Mouse (Mus musculus): Measurements from ENCODE around the gene Slc35e3. TPM values are rescaled to one million over a fixed set of nuclear protein-coding genes. Genes with fewer than 3 reads are reported as not detected.

Gene Slc35e3
- polyA plus RNA-seq, 1 experiment from 2014 or later = 34.4 TPM

GRCm38 (mm10) chr10:117774011-117774816, 28.0 kb upstream of the Slc35e3 start:
- H3K4me2 ChIP-seq = no peak overlapping the region
- no peak for ATAC-seq (replicated peaks)
- H3K4me1 ChIP-seq = no peaks in the 10 kb centered on the region
- no peaks in the 10 kb centered on the region for H3K27me3 ChIP-seq (replicated peaks)
- H3K9ac ChIP-seq = no peak overlapping the region
- H3K4me3 ChIP-seq = no peak overlapping the region
- H3K27ac ChIP-seq = no peak overlapping the region
- H3K36me3 ChIP-seq (replicated peaks) = peaks cover 43% of the 10 kb centered on the region
- WGBS = 94% methylated on average over 22 of the region's 22 CpGs
- H3K9me3 ChIP-seq = no peaks in the 10 kb centered on the region

- Histone ChIP-seq H3K9me3 (no peaks in the 10 kb centered on the region), H3K4me1 (no peaks in the 10 kb centered on the region), H3K27me3 (replicated peaks) (no peaks in the 10 kb centered on the region), H3K4me2 (no peak overlapping the region), H3K9ac (no peak overlapping the region), H3K36me3 (replicated peaks) (peaks cover 36% of the 10 kb centered on the region), H3K27ac (no peak overlapping the region), H3K4me3 (no peak overlapping the region)
- WGBS = 96% methylated on average over 7 of the region's 7 CpGs
- no peak for ATAC-seq (replicated peaks)
Observed at GRCm38 (mm10) chr10:117773106-117773720, 27.0 kb upstream of the Slc35e3 start.

- no peak for ATAC-seq (replicated peaks)
- H3K27me3 ChIP-seq (replicated peaks) = no peaks in the 10 kb centered on the region
- H3K9me3 ChIP-seq = no peaks in the 10 kb centered on the region
- H3K36me3 ChIP-seq (replicated peaks) = peaks cover 34% of the 10 kb centered on the region
- no peaks in the 10 kb centered on the region for H3K4me1 ChIP-seq
- no peak overlapping the region for H3K27ac ChIP-seq
- H3K4me3 ChIP-seq = no peak overlapping the region
- H3K4me2 ChIP-seq = no peak overlapping the region
- 92% methylated on average over 17 of the region's 17 CpGs for WGBS
- no peak overlapping the region for H3K9ac ChIP-seq
Observed at GRCm38 (mm10) chr10:117772364-117773105, 26.4 kb upstream of the Slc35e3 start.

GRCm38 (mm10) chr10:117771131-117771510, 25.0 kb upstream of the Slc35e3 start:
- Histone ChIP-seq H3K9me3 (no peaks in the 10 kb centered on the region), H3K27me3 (replicated peaks) (no peaks in the 10 kb centered on the region), H3K4me1 (no peaks in the 10 kb centered on the region), H3K27ac (no peak overlapping the region), H3K4me2 (no peak overlapping the region), H3K36me3 (replicated peaks) (peaks cover 34% of the 10 kb centered on the region), H3K9ac (no peak overlapping the region), H3K4me3 (no peak overlapping the region)
- 98% methylated on average over 10 of the region's 10 CpGs for WGBS
- no peak for ATAC-seq (replicated peaks)

- no peaks in the 10 kb centered on the region for H3K27me3 ChIP-seq (replicated peaks)
- H3K4me1 ChIP-seq = no peaks in the 10 kb centered on the region
- no peak for ATAC-seq (replicated peaks)
- peaks cover 35% of the 10 kb centered on the region for H3K36me3 ChIP-seq (replicated peaks)
- H3K9me3 ChIP-seq = no peaks in the 10 kb centered on the region
- no peak overlapping the region for H3K27ac ChIP-seq
- H3K4me3 ChIP-seq = no peak overlapping the region
- no peak overlapping the region for H3K4me2 ChIP-seq
- H3K9ac ChIP-seq = no peak overlapping the region
- WGBS = 94% methylated on average over 18 of the region's 18 CpGs
Observed at GRCm38 (mm10) chr10:117770286-117771130, 24.3 kb upstream of the Slc35e3 start.

GRCm38 (mm10) chr10:117769541-117770285, 23.5 kb upstream of the Slc35e3 start:
- Histone ChIP-seq H3K27me3 (replicated peaks) (no peaks in the 10 kb centered on the region), H3K4me3 (no peak overlapping the region), H3K4me2 (no peak overlapping the region), H3K4me1 (no peaks in the 10 kb centered on the region), H3K9me3 (no peaks in the 10 kb centered on the region), H3K36me3 (replicated peaks) (peaks cover 36% of the 10 kb centered on the region), H3K27ac (no peak overlapping the region), H3K9ac (no peak overlapping the region)
- 94% methylated on average over 9 of the region's 9 CpGs for WGBS
- no peak for ATAC-seq (replicated peaks)

GRCm38 (mm10) chr10:117768141-117768440, 21.9 kb upstream of the Slc35e3 start:
- H3K9ac ChIP-seq = no peak overlapping the region
- H3K27ac ChIP-seq = no peak overlapping the region
- no peaks in the 10 kb centered on the region for H3K27me3 ChIP-seq (replicated peaks)
- no peak overlapping the region for H3K4me2 ChIP-seq
- H3K36me3 ChIP-seq (replicated peaks) = peaks cover 37% of the 10 kb centered on the region; the same call in 1 of the 2 replicates
- WGBS = 89% methylated on average over 7 of the region's 7 CpGs
- no peak overlapping the region for H3K4me3 ChIP-seq
- H3K4me1 ChIP-seq = no peaks in the 10 kb centered on the region
- H3K9me3 ChIP-seq = no peaks in the 10 kb centered on the region
- no peak for ATAC-seq (replicated peaks)

GRCm38 (mm10) chr10:117767286-117768140, 21.3 kb upstream of the Slc35e3 start:
- Histone ChIP-seq H3K27me3 (replicated peaks) (no peaks in the 10 kb centered on the region), H3K4me3 (no peak overlapping the region), H3K9ac (no peak overlapping the region), H3K36me3 (replicated peaks) (peaks cover 35% of the 10 kb centered on the region; the same call in 1 of the 2 replicates), H3K4me2 (no peak overlapping the region), H3K9me3 (no peaks in the 10 kb centered on the region), H3K27ac (no peak overlapping the region), H3K4me1 (no peaks in the 10 kb centered on the region)
- no peak for ATAC-seq (replicated peaks)
- WGBS = 93% methylated on average over 10 of the region's 10 CpGs

- Histone ChIP-seq H3K4me2 (no peak overlapping the region), H3K9ac (no peak overlapping the region), H3K36me3 (replicated peaks) (peaks cover 31% of the 10 kb centered on the region; the same call in 1 of the 2 replicates), H3K4me1 (no peaks in the 10 kb centered on the region), H3K9me3 (no peaks in the 10 kb centered on the region), H3K4me3 (no peak overlapping the region), H3K27me3 (replicated peaks) (no peaks in the 10 kb centered on the region), H3K27ac (no peak overlapping the region)
- no peak for ATAC-seq (replicated peaks)
- 94% methylated on average over 5 of the region's 5 CpGs for whole genome bisulfite sequencing
Observed at GRCm38 (mm10) chr10:117766896-117767160, 20.7 kb upstream of the Slc35e3 start.

GRCm38 (mm10) chr10:117766111-117766895, 20.1 kb upstream of the Slc35e3 start:
- H3K36me3 ChIP-seq (replicated peaks) = peaks cover 35% of the 10 kb centered on the region; the same call in 1 of the 2 replicates
- 96% methylated on average over 16 of the region's 16 CpGs for WGBS

More at GRCm38 (mm10) chr10:117766111-117766895, 20.1 kb upstream of the Slc35e3 start:
- Histone ChIP-seq H3K9me3 (no peaks in the 10 kb centered on the region), H3K9ac (no peak overlapping the region), H3K4me1 (no peaks in the 10 kb centered on the region), H3K27ac (no peak overlapping the region), H3K27me3 (replicated peaks) (no peaks in the 10 kb centered on the region), H3K4me2 (no peak overlapping the region), H3K4me3 (no peak overlapping the region)
- ATAC-seq (replicated peaks) = no peak

Measured in midbrain, embryonic 15.5 days (tissue).